Mouse (Mus musculus): ENCODE measurements around the gene Syce1l. TPM values are rescaled to one million over a fixed set of nuclear protein-coding genes. Genes with fewer than 3 reads are reported as not detected.

Gene Syce1l
- polyA plus RNA-seq, 1 experiment from 2014 or later: not detected

GRCm38 (mm10) chr8:113635592-113636279 is 7.3 kb upstream of the Syce1l start:
- H3K9me3 ChIP-seq (ENCODE audit: control insufficient read depth, low read length): no peaks in the 10 kb centered on the region
- H3K4me3 ChIP-seq (ENCODE audit: low read depth, low read length): peak overlapping the region; percentile 68
- peak overlapping the region; percentile 79 for H3K9ac ChIP-seq (ENCODE audit: low read length)
- H3K4me1 ChIP-seq (replicated peaks; ENCODE audit: control insufficient read depth, insufficient read depth): 0 out of 2 replicates have a peak, but pooled peaks cover 3% of the 10 kb centered on the region
- peaks cover 13% of the 10 kb centered on the region for H3K36me3 ChIP-seq (ENCODE audit: control insufficient read depth, insufficient read depth, low read length)
- ATAC-seq (ENCODE audit: low FRiP score, low TSS enrichment): peak; percentile 87
- peak overlapping the region; percentile 99 for H3K4me2 ChIP-seq (replicated peaks; ENCODE audit: low read depth)
- H3K27ac ChIP-seq (replicated peaks): peak overlapping the region; percentile 98
- DNase-seq (ENCODE audit: low spot score): peak; percentile 94
- H3K27me3 ChIP-seq (ENCODE audit: control insufficient read depth, insufficient read depth, low read length): no peaks in the 10 kb centered on the region
- TF ChIP-seq CTCF (IDR thresholded peaks at IDR 0.05; ENCODE audit: low read depth) (no peak), EP300 (optimal IDR thresholded peaks at IDR 0.05) (no peak)
- WGBS: under 1% methylated on average over 44 of the region's 44 CpGs

- peaks cover 14% of the 10 kb centered on the region for H3K36me3 ChIP-seq (ENCODE audit: control insufficient read depth, insufficient read depth, low read length)
- H3K4me2 ChIP-seq (replicated peaks; ENCODE audit: low read depth): peak overlapping the region; percentile 99
- H3K9ac ChIP-seq (ENCODE audit: low read length): peak overlapping the region; percentile 79
- H3K4me1 ChIP-seq (replicated peaks; ENCODE audit: control insufficient read depth, insufficient read depth): 0 out of 2 replicates have a peak, but pooled peaks cover 3% of the 10 kb centered on the region
- DNase-seq (ENCODE audit: low spot score): no peak
- no peak for ATAC-seq (ENCODE audit: low FRiP score, low TSS enrichment)
- H3K27me3 ChIP-seq (ENCODE audit: control insufficient read depth, insufficient read depth, low read length): no peaks in the 10 kb centered on the region
- H3K9me3 ChIP-seq (ENCODE audit: control insufficient read depth, low read length): no peaks in the 10 kb centered on the region
- TF ChIP-seq EP300 (optimal IDR thresholded peaks at IDR 0.05) (no peak), CTCF (IDR thresholded peaks at IDR 0.05; ENCODE audit: low read depth) (peak; percentile 22)
- no peak overlapping the region; the same call in 1 of the 2 replicates for H3K27ac ChIP-seq (replicated peaks)
- peak overlapping the region; percentile 68 for H3K4me3 ChIP-seq (ENCODE audit: low read depth, low read length)
- 40% methylated on average over 5 of the region's 5 CpGs for WGBS
Observed at GRCm38 (mm10) chr8:113636280-113636628, 6.8 kb upstream of the Syce1l start.

- TF ChIP-seq CTCF (IDR thresholded peaks at IDR 0.05; ENCODE audit: low read depth) (no peak), EP300 (optimal IDR thresholded peaks at IDR 0.05) (no peak)
- 87% methylated on average over 8 of the region's 8 CpGs for WGBS
- no peak for DNase-seq (ENCODE audit: low spot score)
- no peak overlapping the region for H3K4me2 ChIP-seq (replicated peaks; ENCODE audit: low read depth)
- no peaks in the 10 kb centered on the region for H3K9me3 ChIP-seq (ENCODE audit: control insufficient read depth, low read length)
- no peak overlapping the region for H3K9ac ChIP-seq (ENCODE audit: low read length)
- H3K36me3 ChIP-seq (ENCODE audit: control insufficient read depth, insufficient read depth, low read length): peaks cover 28% of the 10 kb centered on the region
- no peak overlapping the region for H3K27ac ChIP-seq (replicated peaks)
- H3K4me3 ChIP-seq (ENCODE audit: low read depth, low read length): no peak overlapping the region
- ATAC-seq (ENCODE audit: low FRiP score, low TSS enrichment): no peak
- H3K4me1 ChIP-seq (replicated peaks; ENCODE audit: control insufficient read depth, insufficient read depth): no peaks in the 10 kb centered on the region
- no peaks in the 10 kb centered on the region for H3K27me3 ChIP-seq (ENCODE audit: control insufficient read depth, insufficient read depth, low read length)
Observed at GRCm38 (mm10) chr8:113640357-113640756, 2.7 kb upstream of the Syce1l start.

DNA sequence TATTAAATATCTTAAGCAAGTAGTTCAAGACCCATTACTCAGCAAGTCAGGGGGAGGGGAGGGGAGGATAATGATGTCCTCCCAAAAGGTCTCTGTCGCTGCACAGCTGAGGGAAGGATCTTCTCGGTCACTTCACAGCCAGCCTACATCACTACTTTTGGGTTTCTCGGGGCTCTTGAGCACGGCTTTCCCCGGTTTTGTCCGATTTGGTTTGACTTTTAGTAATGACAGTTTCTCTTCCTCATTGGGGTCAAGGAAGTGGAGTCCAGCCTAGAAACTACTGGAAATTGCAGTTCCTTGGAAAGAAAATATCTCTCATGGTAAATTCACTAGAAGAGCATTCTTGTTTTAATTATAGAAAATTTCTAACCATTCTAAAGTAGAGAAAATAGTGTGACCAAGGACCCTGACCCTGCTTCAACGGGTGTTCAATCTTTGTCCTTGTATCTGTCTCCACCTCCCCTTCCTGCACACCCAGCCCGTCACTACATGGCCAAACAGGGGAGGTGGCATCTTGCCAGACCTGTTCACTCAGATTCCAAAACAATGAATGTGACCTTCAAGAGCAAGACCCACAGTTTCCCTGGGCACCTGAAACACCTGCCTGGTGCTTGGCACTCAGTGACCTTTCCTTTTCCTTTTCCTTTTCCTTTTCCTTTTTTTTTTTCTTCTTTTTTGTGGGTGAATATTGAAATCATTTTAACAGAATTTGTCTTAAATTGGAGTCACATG is 632 bp downstream of the Syce1l start:
- Histone ChIP-seq H3K4me3 (ENCODE audit: low read depth, low read length) (no peak overlapping the region), H3K4me1 (replicated peaks; ENCODE audit: control insufficient read depth, insufficient read depth) (no peaks in the 10 kb centered on the region), H3K27ac (replicated peaks) (no peak overlapping the region), H3K4me2 (replicated peaks; ENCODE audit: low read depth) (no peak overlapping the region), H3K27me3 (ENCODE audit: control insufficient read depth, insufficient read depth, low read length) (no peaks in the 10 kb centered on the region), H3K36me3 (ENCODE audit: control insufficient read depth, insufficient read depth, low read length) (peaks cover 28% of the 10 kb centered on the region), H3K9ac (ENCODE audit: low read length) (no peak overlapping the region), H3K9me3 (ENCODE audit: control insufficient read depth, low read length) (no peaks in the 10 kb centered on the region)
- 79% methylated on average over 8 of the region's 8 CpGs for WGBS
- DNase-seq (ENCODE audit: low spot score) (no peak), ATAC-seq (ENCODE audit: low FRiP score, low TSS enrichment) (no peak)
- TF ChIP-seq EP300 (optimal IDR thresholded peaks at IDR 0.05): no peak
- TF ChIP-seq CTCF (IDR thresholded peaks at IDR 0.05; ENCODE audit: low read depth): no peak

- no peak overlapping the region for H3K27ac ChIP-seq (replicated peaks)
- no peak overlapping the region for H3K4me3 ChIP-seq (ENCODE audit: low read depth, low read length)
- ATAC-seq (ENCODE audit: low FRiP score, low TSS enrichment): no peak
- no peak overlapping the region for H3K9ac ChIP-seq (ENCODE audit: low read length)
- no peaks in the 10 kb centered on the region for H3K9me3 ChIP-seq (ENCODE audit: control insufficient read depth, low read length)
- no peaks in the 10 kb centered on the region for H3K4me1 ChIP-seq (replicated peaks; ENCODE audit: control insufficient read depth, insufficient read depth)
- 67% methylated on average over 5 of the region's 5 CpGs for WGBS
- no peak for TF ChIP-seq CTCF (IDR thresholded peaks at IDR 0.05; ENCODE audit: low read depth)
- TF ChIP-seq EP300 (optimal IDR thresholded peaks at IDR 0.05): no peak
- DNase-seq (ENCODE audit: low spot score): no peak
- peaks cover 18% of the 10 kb centered on the region for H3K36me3 ChIP-seq (ENCODE audit: control insufficient read depth, insufficient read depth, low read length)
- no peak overlapping the region for H3K4me2 ChIP-seq (replicated peaks; ENCODE audit: low read depth)
- H3K27me3 ChIP-seq (ENCODE audit: control insufficient read depth, insufficient read depth, low read length): no peaks in the 10 kb centered on the region
Observed at GRCm38 (mm10) chr8:113645220-113645619, 2.2 kb downstream of the Syce1l start.

GRCm38 (mm10) chr8:113652450-113652849 is 9.4 kb downstream of the Syce1l start:
- Histone ChIP-seq H3K4me2 (replicated peaks; ENCODE audit: low read depth) (no peak overlapping the region), H3K27me3 (ENCODE audit: control insufficient read depth, insufficient read depth, low read length) (no peaks in the 10 kb centered on the region), H3K4me3 (ENCODE audit: low read depth, low read length) (no peak overlapping the region), H3K9ac (ENCODE audit: low read length) (no peak overlapping the region), H3K36me3 (ENCODE audit: control insufficient read depth, insufficient read depth, low read length) (no peaks in the 10 kb centered on the region), H3K27ac (replicated peaks) (no peak overlapping the region), H3K4me1 (replicated peaks; ENCODE audit: control insufficient read depth, insufficient read depth) (no peaks in the 10 kb centered on the region), H3K9me3 (ENCODE audit: control insufficient read depth, low read length) (no peaks in the 10 kb centered on the region)
- ATAC-seq (ENCODE audit: low FRiP score, low TSS enrichment) (no peak), DNase-seq (ENCODE audit: low spot score) (no peak)
- TF ChIP-seq CTCF (IDR thresholded peaks at IDR 0.05; ENCODE audit: low read depth) (no peak), EP300 (optimal IDR thresholded peaks at IDR 0.05) (no peak)
- 75% methylated on average over 11 of the region's 12 CpGs for WGBS

All from stomach, postnatal 0 days (tissue).